Mouse (Mus musculus): ENCODE measurements at regions not wholly inside any gene's neighbourhood (a gene's known extent, or its start where the extent isn't known, plus 50 kb on each side); places are given as distances from the start of the nearest gene placed in this dataset.
"Not testable (repeated sequence)": the region's sequence is repeated elsewhere in the genome, so short reads cannot be mapped to it uniquely, and the experiment has no call there.

- Histone ChIP-seq H3K4me2 (no peak overlapping the region), H3K27ac (ENCODE audit: low read depth) (no peak overlapping the region), H3K36me3 (ENCODE audit: insufficient read depth) (no peaks in the 10 kb centered on the region), H3K27me3 (ENCODE audit: insufficient read depth, low read length) (no peaks in the 10 kb centered on the region), H3K9ac (no peak overlapping the region), H3K4me3 (ENCODE audit: low read depth, low read length) (no peak overlapping the region), H3K9me3 (ENCODE audit: low read depth, low read length) (no peaks in the 10 kb centered on the region), H3K4me1 (ENCODE audit: insufficient read depth) (no peaks in the 10 kb centered on the region)
- no peak for TF ChIP-seq CTCF (IDR thresholded peaks at IDR 0.05; ENCODE audit: low read depth)
- ATAC-seq (ENCODE audit: insufficient read depth) (no peak), DNase-seq (no peak)
- 89% methylated on average over 4 of the region's 4 CpGs for WGBS
These were observed 64.8 kb downstream of the Ptchd3 start for GRCm38 (mm10) chr11:121894801-121895200.

GRCm38 (mm10) chr11:121904393-121904792 lies 74.3 kb downstream of the Ptchd3 start:
- not testable (repeated sequence) for H3K9ac ChIP-seq; H3K4me3 ChIP-seq (ENCODE audit: low read depth, low read length); ATAC-seq (ENCODE audit: insufficient read depth); H3K9me3 ChIP-seq (ENCODE audit: low read depth, low read length); H3K4me2 ChIP-seq; H3K36me3 ChIP-seq (ENCODE audit: insufficient read depth); H3K27me3 ChIP-seq (ENCODE audit: insufficient read depth, low read length); DNase-seq; H3K27ac ChIP-seq (ENCODE audit: low read depth); H3K4me1 ChIP-seq (ENCODE audit: insufficient read depth)
- WGBS, result 67% methylated on average over 6 of the region's 6 CpGs

GRCm38 (mm10) chr11:121924631-121925030 lies 94.6 kb downstream of the Ptchd3 start:
- H3K27me3 ChIP-seq (ENCODE audit: insufficient read depth, low read length); ATAC-seq (ENCODE audit: insufficient read depth); H3K36me3 ChIP-seq (ENCODE audit: insufficient read depth); H3K4me2 ChIP-seq; H3K4me1 ChIP-seq (ENCODE audit: insufficient read depth); H3K27ac ChIP-seq (ENCODE audit: low read depth); H3K9me3 ChIP-seq (ENCODE audit: low read depth, low read length); DNase-seq; H3K4me3 ChIP-seq (ENCODE audit: low read depth, low read length); H3K9ac ChIP-seq: not testable (repeated sequence)
- WGBS, result 88% methylated on average over 10 of the region's 10 CpGs

GRCm38 (mm10) chr11:121925043-121925442 lies 95.0 kb downstream of the Ptchd3 start:
- not testable (repeated sequence) for H3K4me3 ChIP-seq (ENCODE audit: low read depth, low read length); H3K9ac ChIP-seq; H3K27ac ChIP-seq (ENCODE audit: low read depth); H3K9me3 ChIP-seq (ENCODE audit: low read depth, low read length); ATAC-seq (ENCODE audit: insufficient read depth); H3K27me3 ChIP-seq (ENCODE audit: insufficient read depth, low read length); H3K36me3 ChIP-seq (ENCODE audit: insufficient read depth); H3K4me1 ChIP-seq (ENCODE audit: insufficient read depth)
- WGBS, result 44% methylated on average over 15 of the region's 16 CpGs
- H3K4me2 ChIP-seq, result 0 out of 2 replicates have a peak overlapping the region, but pooled peaks have one; percentile 15
- peak; percentile 0 for DNase-seq

GRCm38 (mm10) chr11:121951726-121952125 lies 121.7 kb downstream of the Ptchd3 start:
- not testable (repeated sequence) for H3K4me1 ChIP-seq (ENCODE audit: insufficient read depth); H3K9ac ChIP-seq; H3K27me3 ChIP-seq (ENCODE audit: insufficient read depth, low read length); H3K9me3 ChIP-seq (ENCODE audit: low read depth, low read length); H3K4me2 ChIP-seq; H3K4me3 ChIP-seq (ENCODE audit: low read depth, low read length); H3K27ac ChIP-seq (ENCODE audit: low read depth); H3K36me3 ChIP-seq (ENCODE audit: insufficient read depth); ATAC-seq (ENCODE audit: insufficient read depth)
- DNase-seq, result peak; percentile 21
- WGBS, result 52% methylated on average over 6 of the region's 6 CpGs

GRCm38 (mm10) chr11:121956367-121957235 lies 126.6 kb downstream of the Ptchd3 start:
- H3K36me3 ChIP-seq (ENCODE audit: insufficient read depth); H3K9me3 ChIP-seq (ENCODE audit: low read depth, low read length); DNase-seq; H3K9ac ChIP-seq; ATAC-seq (ENCODE audit: insufficient read depth); H3K4me1 ChIP-seq (ENCODE audit: insufficient read depth); H3K27ac ChIP-seq (ENCODE audit: low read depth); H3K27me3 ChIP-seq (ENCODE audit: insufficient read depth, low read length): not testable (repeated sequence)
- H3K4me2 ChIP-seq, result peak overlapping the region; percentile 48
- WGBS, result 22% methylated on average over 20 of the region's 20 CpGs
- peak overlapping the region; percentile 18; the same call in 1 of the 2 replicates for H3K4me3 ChIP-seq (ENCODE audit: low read depth, low read length)

- not testable (repeated sequence) for H3K9ac ChIP-seq; H3K4me2 ChIP-seq; ATAC-seq (ENCODE audit: insufficient read depth); H3K4me1 ChIP-seq (ENCODE audit: insufficient read depth); H3K9me3 ChIP-seq (ENCODE audit: low read depth, low read length); H3K27ac ChIP-seq (ENCODE audit: low read depth); H3K36me3 ChIP-seq (ENCODE audit: insufficient read depth); DNase-seq; H3K4me3 ChIP-seq (ENCODE audit: low read depth, low read length); H3K27me3 ChIP-seq (ENCODE audit: insufficient read depth, low read length)
- WGBS, result 62% methylated on average over 5 of the region's 5 CpGs
These were observed 128.7 kb downstream of the Ptchd3 start for GRCm38 (mm10) chr11:121958735-121959134.

- not testable (repeated sequence) for DNase-seq; H3K36me3 ChIP-seq (ENCODE audit: insufficient read depth); H3K9me3 ChIP-seq (ENCODE audit: low read depth, low read length); ATAC-seq (ENCODE audit: insufficient read depth); H3K27me3 ChIP-seq (ENCODE audit: insufficient read depth, low read length); H3K9ac ChIP-seq; H3K27ac ChIP-seq (ENCODE audit: low read depth); H3K4me3 ChIP-seq (ENCODE audit: low read depth, low read length); H3K4me2 ChIP-seq; H3K4me1 ChIP-seq (ENCODE audit: insufficient read depth)
These were observed 134.1 kb downstream of the Ptchd3 start for GRCm38 (mm10) chr11:121964111-121964510.
